Mouse (Mus musculus) heart, postnatal 4 days (tissue): Measurements from ENCODE around the gene Mc3r. TPM values are rescaled to one million over a fixed set of nuclear protein-coding genes. Genes with fewer than 3 reads are reported as not detected.

Experiments
- DNase-seq: peaks from one replicate; pipeline ENCODE4 v3.0.0; 2021
- total RNA-seq, 2 experiments: library from RNA; stranded (reverse); gene quantifications; 2 replicates each; pipeline ENCODE4 v1.2.3; 2021

Gene Mc3r
- total RNA-seq, 2 experiments from 2014 or later = not detected

DNA sequence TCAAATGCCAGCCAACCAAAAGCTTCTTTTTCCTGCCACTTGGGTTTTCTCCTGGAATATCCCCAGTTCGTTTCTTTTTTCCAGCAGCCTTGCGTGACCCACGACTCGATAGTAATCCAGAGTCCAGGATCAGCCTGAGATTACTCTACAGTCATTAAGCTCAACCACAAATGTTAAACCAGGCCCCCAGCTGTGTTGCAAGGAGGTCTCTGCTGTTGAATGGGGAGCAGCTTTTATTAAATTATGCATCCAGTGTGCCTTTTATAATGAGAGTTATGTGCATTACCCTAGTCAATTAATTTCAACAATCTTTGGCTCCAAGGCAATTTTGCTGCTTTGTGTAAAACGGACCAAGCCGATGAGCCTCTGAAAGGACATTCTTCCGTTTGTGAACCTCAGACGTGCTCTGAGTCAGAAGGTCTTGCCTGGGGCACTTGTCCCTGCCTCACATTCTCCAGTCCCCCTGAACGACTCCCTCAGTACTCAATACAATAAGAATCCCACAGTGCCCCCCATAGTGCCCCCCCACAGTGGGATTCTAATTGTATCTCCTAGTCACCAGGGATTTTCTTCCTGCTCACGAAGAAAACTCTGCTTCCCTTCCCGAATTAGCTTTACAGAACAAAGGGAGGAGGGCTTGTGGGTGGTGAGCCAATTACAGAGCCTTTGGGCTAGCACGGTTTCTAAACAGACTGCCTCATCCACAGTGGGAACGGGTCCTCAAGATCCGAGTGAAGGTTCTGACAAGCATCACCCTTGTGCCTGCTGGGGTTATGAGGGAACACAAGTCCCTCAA lies 51.0 kb downstream of the Mc3r start:
- no peak for DNase-seq

Other genes with a start within 250 kb of the Mc3r start
- gene Cbln4, start 205.0 kb upstream of the Mc3r start, total RNA-seq = not detected
- gene Fam210b, start 97.1 kb downstream of the Mc3r start, total RNA-seq = 1 to 10 TPM; 7.3 to 8.1 TPM
- 10 to 100 TPM; 38.5 to 44.6 TPM for gene Aurka, start 122.0 kb downstream of the Mc3r start, total RNA-seq
- 10 to 100 TPM; 29.8 to 31.4 TPM for gene Cstf1, start 122.2 kb downstream of the Mc3r start, total RNA-seq
- under 1 TPM; 0.27 to 0.29 TPM for gene Cass4, start 145.3 kb downstream of the Mc3r start, total RNA-seq
- 10 to 100 TPM; 39.3 to 41.1 TPM for gene Rtf2, start 192.1 kb downstream of the Mc3r start, total RNA-seq
- gene Gcnt7, start 210.1 kb downstream of the Mc3r start, total RNA-seq = not detected
- gene Fam209, start 224.0 kb downstream of the Mc3r start, total RNA-seq = under 1 TPM in 1 of 2 experiments, not detected in 1; 0.55 TPM